Mouse (Mus musculus) kidney, adult 2 months (tissue): ENCODE measurements at regions not wholly inside any gene's neighbourhood (a gene's known extent, or its start where the extent isn't known, plus 50 kb on each side); places are given as distances from the start of the nearest gene placed in this dataset.

Experiments
- DNase-seq: peaks from one replicate; pipeline ENCODE4 v3.0.0; 2021
- H3K27ac ChIP-seq: fragments of 200-500 bp; 2 replicates; pipeline ENCODE4 v1.5.1; 2012; ENCODE audit warnings: low read depth, low read length, control low read depth, inconsistent platforms; ENCODE audit not compliant: insufficient read depth
- H3K27me3 ChIP-seq: fragments of 200-500 bp; replicated peaks from 2 replicates; pipeline ENCODE4 v1.6.1; 2012; ENCODE audit warnings: mild to moderate bottlenecking, moderate library complexity, low read length, inconsistent platforms; ENCODE audit not compliant: control insufficient read depth, insufficient read depth
- H3K36me3 ChIP-seq: fragments of 200-500 bp; 2 replicates; pipeline ENCODE4 v1.6.1; 2012; ENCODE audit warnings: mild to moderate bottlenecking, moderate library complexity, low read length, inconsistent platforms; ENCODE audit not compliant: control insufficient read depth, insufficient read depth
- H3K4me1 ChIP-seq: fragments of 200-500 bp; 2 replicates; pipeline ENCODE4 v1.6.1; 2011; ENCODE audit warnings: low read length; ENCODE audit not compliant: control insufficient read depth, insufficient read depth
- H3K4me3 ChIP-seq: fragments of 200-500 bp; 2 replicates; pipeline ENCODE4 v1.5.1; 2011; ENCODE audit warnings: mild to moderate bottlenecking, low read depth, low read length, control low read depth; ENCODE audit not compliant: insufficient read depth
- CTCF ChIP-seq: fragments of 200-500 bp; conservative IDR thresholded peaks from 2 replicates; pipeline ENCODE4 v1.5.1; 2011; ENCODE audit warnings: low read depth, mild to moderate bottlenecking, control low read depth, low read length, moderate library complexity, mixed read lengths; ENCODE audit not compliant: insufficient read depth, insufficient read length
- POLR2A ChIP-seq: fragments of 200-500 bp; IDR thresholded peaks from one replicate; pipeline ENCODE4 v1.6.1; 2011; ENCODE audit warnings: low read depth, low read length, control low read depth
- WGBS: fragments of 180-500 bp; shearing (Covaris S2); methylation state at CpG from one replicate; pipeline ENCODE4 v1.1.7; 2018; 5-methylcytosine and 5-hydroxymethylcytosine counted together

DNA sequence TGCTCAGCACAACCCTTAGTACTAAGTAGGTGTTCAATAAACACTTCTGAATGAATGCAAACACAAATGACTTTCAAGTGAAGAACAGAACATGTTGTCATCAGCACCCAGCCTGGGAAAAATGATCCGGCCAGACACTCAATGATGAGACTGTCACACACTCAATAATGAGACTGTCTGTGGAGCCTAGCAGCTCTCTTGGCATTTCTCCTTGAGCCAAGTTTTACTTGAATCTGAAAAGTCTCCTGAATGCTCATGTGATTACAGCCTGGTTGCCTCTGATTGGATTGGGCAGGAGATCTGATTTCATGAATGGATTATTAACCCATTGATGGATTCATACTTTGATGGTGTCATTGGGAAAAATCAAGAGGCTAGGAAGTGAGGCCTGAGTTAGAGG lies 161.3 kb upstream of the Ap5m1 start:
- WGBS: 93% methylated on average over 1 of the region's 1 CpGs
- no peak overlapping the region for H3K4me3 ChIP-seq
- no peaks in the 10 kb centered on the region for H3K27me3 ChIP-seq
- H3K4me1 ChIP-seq: no peaks in the 10 kb centered on the region; the same call in 1 of the 2 replicates
- DNase-seq: no peak
- no peak overlapping the region for H3K27ac ChIP-seq
- TF ChIP-seq POLR2A: no peak
- TF ChIP-seq CTCF: no peak
- H3K36me3 ChIP-seq: no peaks in the 10 kb centered on the region

DNA sequence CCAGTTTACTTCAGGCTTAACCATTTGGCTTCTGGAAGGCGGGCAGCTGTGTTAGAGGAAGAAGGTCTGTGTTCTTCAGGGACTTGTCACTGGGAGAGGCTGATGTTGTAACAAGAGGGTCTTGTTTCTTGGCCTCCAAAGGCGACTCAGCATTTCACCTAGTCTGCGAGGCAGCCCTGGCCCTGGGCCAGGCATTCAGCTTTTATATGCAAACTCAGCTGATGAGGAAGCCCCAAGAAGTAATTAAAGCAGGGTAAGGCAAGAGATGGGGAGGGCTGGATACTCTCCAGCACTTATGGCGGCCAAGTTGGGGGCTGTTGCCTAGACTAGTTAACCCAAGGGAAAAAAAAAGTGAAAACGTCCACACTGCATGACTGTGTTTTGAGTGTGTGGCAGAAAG lies 162.4 kb upstream of the Ap5m1 start:
- 32% methylated on average over 5 of the region's 5 CpGs for WGBS

DNA sequence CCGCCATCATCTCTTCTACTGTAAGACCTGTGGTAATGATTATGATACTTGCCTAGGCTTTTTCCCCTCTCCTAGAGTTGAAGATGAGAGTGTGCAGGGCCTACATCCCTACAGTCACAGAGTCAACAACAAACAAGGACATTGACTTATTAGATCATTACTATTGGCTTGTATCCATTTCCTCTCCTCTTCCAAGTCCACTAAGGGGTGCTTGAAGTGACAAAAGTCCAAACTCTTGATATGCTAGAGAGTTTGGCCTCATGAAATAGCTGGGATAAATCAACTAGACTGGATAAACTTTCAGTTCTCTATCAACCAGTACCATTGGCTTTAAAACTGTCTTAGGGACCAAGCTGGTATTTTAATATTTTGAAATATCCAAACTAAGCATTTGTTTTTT lies 165.7 kb upstream of the Ap5m1 start:
- TF ChIP-seq POLR2A (no peak), CTCF (no peak)
- Histone ChIP-seq H3K36me3 (no peaks in the 10 kb centered on the region), H3K4me3 (no peak overlapping the region), H3K27ac (no peak overlapping the region), H3K27me3 (no peaks in the 10 kb centered on the region), H3K4me1 (no peaks in the 10 kb centered on the region)
- DNase-seq: no peak
- WGBS: 97% methylated on average over 1 of the region's 1 CpGs

More for the DNA sequence above, 162.4 kb upstream of the Ap5m1 start:
- Histone ChIP-seq H3K36me3 (no peaks in the 10 kb centered on the region), H3K27ac (no peak overlapping the region), H3K4me3 (no peak overlapping the region), H3K27me3 (no peaks in the 10 kb centered on the region), H3K4me1 (no peaks in the 10 kb centered on the region)
- TF ChIP-seq POLR2A (no peak), CTCF (no peak)
- DNase-seq: peak; percentile 7

DNA sequence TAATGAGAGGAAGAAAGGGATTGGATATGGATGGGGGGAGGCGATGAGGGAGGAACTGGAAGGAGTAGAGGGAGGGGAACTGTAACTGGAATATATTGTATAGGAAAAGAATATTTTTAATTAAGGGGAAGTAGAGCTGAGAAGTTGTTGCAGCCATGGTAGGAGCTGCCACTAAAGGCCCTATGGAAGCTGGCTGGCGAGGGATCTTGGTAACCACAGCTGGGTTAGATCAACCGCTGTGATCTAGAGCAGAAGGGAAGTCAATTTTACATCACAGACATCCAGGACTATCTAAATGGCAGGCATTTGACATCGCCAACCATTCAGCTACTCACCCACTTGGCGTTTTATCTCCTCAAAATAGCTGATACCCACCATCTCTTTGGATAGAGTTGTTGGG lies 168.8 kb upstream of the Ap5m1 start:
- WGBS: 89% methylated on average over 5 of the region's 5 CpGs
- Histone ChIP-seq H3K36me3 (no peaks in the 10 kb centered on the region), H3K27ac (no peak overlapping the region), H3K4me3 (no peak overlapping the region), H3K4me1 (no peaks in the 10 kb centered on the region), H3K27me3 (no peaks in the 10 kb centered on the region)
- DNase-seq: no peak
- TF ChIP-seq POLR2A (no peak), CTCF (no peak)

GRCm38 (mm10) chr14:48896235-48896634 lies 169.7 kb upstream of the Ap5m1 start:
- Histone ChIP-seq H3K36me3 (no peaks in the 10 kb centered on the region), H3K4me3 (no peak overlapping the region), H3K27me3 (no peaks in the 10 kb centered on the region), H3K4me1 (no peaks in the 10 kb centered on the region), H3K27ac (no peak overlapping the region)
- peak; percentile 24 for DNase-seq
- no peak for TF ChIP-seq POLR2A
- no peak for TF ChIP-seq CTCF
- 88% methylated on average over 7 of the region's 7 CpGs for WGBS

GRCm38 (mm10) chr14:48891216-48891615 lies 174.7 kb upstream of the Ap5m1 start:
- H3K4me3 ChIP-seq: no peak overlapping the region
- H3K4me1 ChIP-seq: no peaks in the 10 kb centered on the region
- H3K27ac ChIP-seq: no peak overlapping the region
- 75% methylated on average over 9 of the region's 9 CpGs for WGBS
- H3K36me3 ChIP-seq: no peaks in the 10 kb centered on the region
- no peaks in the 10 kb centered on the region for H3K27me3 ChIP-seq
- DNase-seq: no peak
- TF ChIP-seq POLR2A: no peak
- no peak for TF ChIP-seq CTCF

DNA sequence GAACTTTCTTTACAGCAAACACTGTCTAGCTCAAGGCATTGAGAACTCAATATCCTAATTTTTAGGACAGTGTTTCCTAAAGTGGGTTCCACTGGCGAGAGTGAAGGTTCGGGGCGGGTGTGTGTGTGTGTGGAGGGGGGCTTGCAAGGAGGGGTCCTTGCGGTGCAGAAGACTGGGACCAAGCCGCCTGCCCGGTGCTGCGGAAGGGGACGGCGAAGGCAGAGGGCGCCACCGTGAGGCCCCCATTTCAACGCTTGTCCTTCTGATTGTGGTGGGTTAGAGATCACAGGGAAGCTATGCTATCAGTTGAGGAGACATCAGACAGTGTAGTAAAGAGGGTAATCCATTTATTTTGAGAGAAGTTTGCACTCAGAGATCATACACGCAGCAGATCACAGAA lies 176.9 kb upstream of the Ap5m1 start:
- no peaks in the 10 kb centered on the region for H3K27me3 ChIP-seq
- no peak overlapping the region for H3K27ac ChIP-seq
- no peaks in the 10 kb centered on the region for H3K36me3 ChIP-seq
- peak; percentile 17 for DNase-seq
- TF ChIP-seq POLR2A (no peak), CTCF (no peak; the same call in 1 of the 2 replicates)
- H3K4me3 ChIP-seq: no peak overlapping the region
- H3K4me1 ChIP-seq: no peaks in the 10 kb centered on the region
- 10% methylated on average over 13 of the region's 13 CpGs for WGBS

GRCm38 (mm10) chr14:48880041-48880440 lies 185.9 kb upstream of the Ap5m1 start:
- DNase-seq: peak; percentile 49
- Histone ChIP-seq H3K4me3 (no peak overlapping the region), H3K27ac (peak overlapping the region; percentile 12; the same call in 1 of the 2 replicates), H3K36me3 (no peaks in the 10 kb centered on the region), H3K27me3 (no peaks in the 10 kb centered on the region), H3K4me1 (peaks cover 13% of the 10 kb centered on the region)
- no peak for TF ChIP-seq CTCF
- TF ChIP-seq POLR2A: no peak
- 15% methylated on average over 6 of the region's 6 CpGs for WGBS
